Mouse (Mus musculus): ENCODE results near the gene Inava.
A peak's percentile ranks its signal among the peaks of the same experiment; 100 is the strongest.

Inava gene

GRCm38 (mm10) chr1:136233892-136234594 is at the start of gene Inava:
Inava (minus strand) TSS chr1:136234264.
- no peak for DNase-seq (ENCODE audit: low spot score)

GRCm38 (mm10) chr1:136277366-136277765 is 43.3 kb upstream of the Inava start:
- no peak for DNase-seq (ENCODE audit: low spot score)

GRCm38 (mm10) chr1:136268224-136268623 is 34.2 kb upstream of the Inava start:
- DNase-seq (ENCODE audit: low spot score): no peak

- no peak for DNase-seq (ENCODE audit: low spot score)
Observed at GRCm38 (mm10) chr1:136266127-136266526, 32.1 kb upstream of the Inava start.

GRCm38 (mm10) chr1:136263355-136263754 is 29.3 kb upstream of the Inava start:
- DNase-seq (ENCODE audit: low spot score): no peak

GRCm38 (mm10) chr1:136260635-136261238 is 26.7 kb upstream of the Inava start, which contains the start of gene Gpr25:
Gpr25 (minus strand) TSS chr1:136260873.
- DNase-seq (ENCODE audit: low spot score): no peak

- DNase-seq (ENCODE audit: low spot score): peak; percentile 54
Observed at GRCm38 (mm10) chr1:136259893-136260634, 26.0 kb upstream of the Inava start.

- no peak for DNase-seq (ENCODE audit: low spot score)
Observed at GRCm38 (mm10) chr1:136259543-136259892, 25.5 kb upstream of the Inava start.

GRCm38 (mm10) chr1:136258495-136258894 is 24.4 kb upstream of the Inava start:
- no peak for DNase-seq (ENCODE audit: low spot score)

GRCm38 (mm10) chr1:136255657-136256056 is 21.6 kb upstream of the Inava start:
- no peak for DNase-seq (ENCODE audit: low spot score)

GRCm38 (mm10) chr1:136255174-136255573 is 21.1 kb upstream of the Inava start:
- DNase-seq (ENCODE audit: low spot score): no peak

GRCm38 (mm10) chr1:136254503-136255065 is 20.5 kb upstream of the Inava start:
- no peak for DNase-seq (ENCODE audit: low spot score)

GRCm38 (mm10) chr1:136253472-136253871 is 19.4 kb upstream of the Inava start:
- DNase-seq (ENCODE audit: low spot score): no peak

GRCm38 (mm10) chr1:136249662-136250061 is 15.6 kb upstream of the Inava start:
- no peak for DNase-seq (ENCODE audit: low spot score)

GRCm38 (mm10) chr1:136247393-136247792 is 13.3 kb upstream of the Inava start:
- no peak for DNase-seq (ENCODE audit: low spot score)

GRCm38 (mm10) chr1:136244469-136244868 is 10.4 kb upstream of the Inava start:
- no peak for DNase-seq (ENCODE audit: low spot score)

GRCm38 (mm10) chr1:136241801-136242200 is 7.7 kb upstream of the Inava start:
- no peak for DNase-seq (ENCODE audit: low spot score)

- DNase-seq (ENCODE audit: low spot score): no peak
Observed at GRCm38 (mm10) chr1:136238495-136238894, 4.4 kb upstream of the Inava start.

GRCm38 (mm10) chr1:136234595-136235092 is 580 bp upstream of the Inava start:
- no peak for DNase-seq (ENCODE audit: low spot score)

- DNase-seq (ENCODE audit: low spot score): no peak
Observed at GRCm38 (mm10) chr1:136232986-136233790, 876 bp downstream of the Inava start.

- DNase-seq (ENCODE audit: low spot score): no peak
Observed at GRCm38 (mm10) chr1:136232285-136232926, 1.7 kb downstream of the Inava start.
